Mouse (Mus musculus) intestine, embryonic 16.5 days (tissue): Measurements from ENCODE around the gene Nampt. TPM values are rescaled to one million over a fixed set of nuclear protein-coding genes. Genes with fewer than 3 reads are reported as not detected.

Experiments used
- ATAC-seq: fragments of 200-750 bp; cut with Nextera tagmentation; 2 replicates; pipeline ENCODE4 v1.8.0; 2017; ENCODE audit warnings: moderate TSS enrichment, moderate library complexity
- H3K27ac ChIP-seq: fragments of 300-500 bp; sonication (generic); 2 replicates; pipeline ENCODE4 v1.5.1; 2014; ENCODE audit warnings: mild to moderate bottlenecking, low read length
- H3K27me3 ChIP-seq: fragments of 300-500 bp; sonication (generic); replicated peaks from 2 replicates; pipeline ENCODE4 v1.6.1; 2014; ENCODE audit warnings: low read length, control low read depth, mixed read lengths; ENCODE audit not compliant: control insufficient read depth, insufficient read depth
- H3K36me3 ChIP-seq: fragments of 300-500 bp; sonication (generic); 2 replicates; pipeline ENCODE4 v1.6.1; 2014; ENCODE audit warnings: low read length, control low read depth; ENCODE audit not compliant: control insufficient read depth, insufficient read depth
- H3K4me1 ChIP-seq: fragments of 300-500 bp; sonication (generic); 2 replicates; pipeline ENCODE4 v1.6.1; 2014; ENCODE audit warnings: low read length, control low read depth, mixed read lengths; ENCODE audit not compliant: control insufficient read depth, insufficient read depth
- H3K4me2 ChIP-seq: fragments of 300-500 bp; sonication (generic); 2 replicates; pipeline ENCODE4 v1.6.1; 2014; ENCODE audit warnings: low read depth, low read length, control low read depth
- H3K4me3 ChIP-seq: fragments of 300-500 bp; sonication (generic); 2 replicates; pipeline ENCODE4 v1.5.1; 2014; ENCODE audit warnings: mild to moderate bottlenecking, low read length
- H3K9ac ChIP-seq: fragments of 300-500 bp; sonication (generic); 2 replicates; pipeline ENCODE4 v1.6.1; 2014; ENCODE audit warnings: low read depth, low read length
- H3K9me3 ChIP-seq: fragments of 300-500 bp; sonication (generic); 2 replicates; pipeline ENCODE4 v1.6.1; 2016; ENCODE audit warnings: low read length, control low read depth; ENCODE audit not compliant: control insufficient read depth
- WGBS: fragments of 180-500 bp; shearing (Covaris S2); extraction: QIAGEN DNeasy Blood & Tissue Kit; methylation state at CpG from one replicate; pipeline ENCODE4 v1.1.7; 2014; 5-methylcytosine and 5-hydroxymethylcytosine counted together
- polyA plus RNA-seq: library from polyadenylated mRNA; unstranded; fragments of >200 nt; fragmentation: Nextera tagmentation; extraction: Ambion mirVana; gene quantifications from 2 replicates; pipeline ENCODE4 v1.2.1, GENCODE M21; 2015

Gene Nampt
- polyA plus RNA-seq, result 29.7 and 30.0 TPM in 2 replicates

- 7% methylated on average over 5 of the region's 5 CpGs for WGBS
- peaks cover 5% of the 10 kb centered on the region; the same call in 1 of the 2 replicates for H3K4me1 ChIP-seq
- H3K27ac ChIP-seq, result peak within 1 kb of the TSS; percentile 98
- no peaks in the 10 kb centered on the region for H3K9me3 ChIP-seq
- peaks cover 4% of the 10 kb centered on the region; the same call in 1 of the 2 replicates for H3K36me3 ChIP-seq
- H3K4me2 ChIP-seq, result peak within 1 kb of the TSS; percentile 77
- ATAC-seq, result no peak
- H3K27me3 ChIP-seq, result no peaks in the 10 kb centered on the region
- H3K9ac ChIP-seq, result peak within 1 kb of the TSS; percentile 87
- peak within 1 kb of the TSS; percentile 84 for H3K4me3 ChIP-seq
Measured at GRCm38 (mm10) chr12:32819416-32819815, at the start of gene Nampt. TSS of gene Nampt (plus strand) at chr12:32819545.

GRCm38 (mm10) chr12:32770766-32771165 lies 48.6 kb upstream of the Nampt start:
- Histone ChIP-seq H3K9me3 (no peaks in the 10 kb centered on the region), H3K36me3 (no peaks in the 10 kb centered on the region), H3K27me3 (0 out of 2 replicates have a peak, but pooled peaks cover 2% of the 10 kb centered on the region), H3K9ac (no peak overlapping the region), H3K4me2 (no peak overlapping the region), H3K27ac (no peak overlapping the region), H3K4me1 (no peaks in the 10 kb centered on the region), H3K4me3 (no peak overlapping the region)
- 76% methylated on average over 4 of the region's 4 CpGs for WGBS
- no peak for ATAC-seq

- Histone ChIP-seq H3K4me2 (no peak overlapping the region), H3K27me3 (0 out of 2 replicates have a peak, but pooled peaks cover 2% of the 10 kb centered on the region), H3K27ac (no peak overlapping the region), H3K36me3 (no peaks in the 10 kb centered on the region), H3K9me3 (no peaks in the 10 kb centered on the region), H3K4me1 (no peaks in the 10 kb centered on the region), H3K9ac (no peak overlapping the region), H3K4me3 (no peak overlapping the region)
- no peak for ATAC-seq
- WGBS, result 75% methylated on average over 5 of the region's 5 CpGs
Measured at GRCm38 (mm10) chr12:32774592-32774991, 44.8 kb upstream of the Nampt start.

- H3K27ac ChIP-seq, result no peak overlapping the region
- no peak overlapping the region for H3K9ac ChIP-seq
- 72% methylated on average over 3 of the region's 3 CpGs for WGBS
- H3K27me3 ChIP-seq, result no peaks in the 10 kb centered on the region
- no peak overlapping the region for H3K4me2 ChIP-seq
- H3K9me3 ChIP-seq, result no peaks in the 10 kb centered on the region
- no peak overlapping the region for H3K4me3 ChIP-seq
- H3K36me3 ChIP-seq, result no peaks in the 10 kb centered on the region
- H3K4me1 ChIP-seq, result no peaks in the 10 kb centered on the region
- no peak for ATAC-seq
Measured at GRCm38 (mm10) chr12:32789092-32789491, 30.3 kb upstream of the Nampt start.

GRCm38 (mm10) chr12:32795765-32796471 lies 23.4 kb upstream of the Nampt start:
- Histone ChIP-seq H3K9me3 (no peaks in the 10 kb centered on the region), H3K27ac (no peak overlapping the region), H3K4me3 (no peak overlapping the region), H3K36me3 (no peaks in the 10 kb centered on the region), H3K9ac (no peak overlapping the region), H3K4me1 (no peaks in the 10 kb centered on the region), H3K27me3 (no peaks in the 10 kb centered on the region), H3K4me2 (no peak overlapping the region)
- 64% methylated on average over 8 of the region's 8 CpGs for WGBS
- no peak for ATAC-seq

GRCm38 (mm10) chr12:32797438-32797837 lies 21.9 kb upstream of the Nampt start:
- 76% methylated on average over 3 of the region's 3 CpGs for WGBS

GRCm38 (mm10) chr12:32801078-32801477 lies 18.3 kb upstream of the Nampt start:
- no peaks in the 10 kb centered on the region for H3K27me3 ChIP-seq
- H3K4me3 ChIP-seq, result no peak overlapping the region
- H3K9me3 ChIP-seq, result no peaks in the 10 kb centered on the region
- no peaks in the 10 kb centered on the region for H3K36me3 ChIP-seq
- no peak for ATAC-seq
- H3K4me1 ChIP-seq, result no peaks in the 10 kb centered on the region
- H3K4me2 ChIP-seq, result no peak overlapping the region
- no peak overlapping the region for H3K27ac ChIP-seq
- no peak overlapping the region for H3K9ac ChIP-seq
- 73% methylated on average over 7 of the region's 7 CpGs for WGBS

More at GRCm38 (mm10) chr12:32797438-32797837, 21.9 kb upstream of the Nampt start:
- ATAC-seq, result no peak
- Histone ChIP-seq H3K27me3 (no peaks in the 10 kb centered on the region), H3K9me3 (no peaks in the 10 kb centered on the region), H3K36me3 (no peaks in the 10 kb centered on the region), H3K4me2 (no peak overlapping the region), H3K27ac (no peak overlapping the region), H3K9ac (no peak overlapping the region), H3K4me3 (no peak overlapping the region), H3K4me1 (no peaks in the 10 kb centered on the region)

- H3K9me3 ChIP-seq, result no peaks in the 10 kb centered on the region
- H3K27ac ChIP-seq, result no peak overlapping the region
- H3K27me3 ChIP-seq, result no peaks in the 10 kb centered on the region
- no peak overlapping the region for H3K4me2 ChIP-seq
- no peaks in the 10 kb centered on the region for H3K36me3 ChIP-seq
- H3K9ac ChIP-seq, result no peak overlapping the region
- no peak overlapping the region for H3K4me3 ChIP-seq
- WGBS, result 72% methylated on average over 1 of the region's 1 CpGs
- ATAC-seq, result no peak
- H3K4me1 ChIP-seq, result no peaks in the 10 kb centered on the region
Measured at GRCm38 (mm10) chr12:32805559-32805958, 13.8 kb upstream of the Nampt start.

GRCm38 (mm10) chr12:32819823-32820605 lies 669 bp downstream of the Nampt start:
- Histone ChIP-seq H3K27me3 (no peaks in the 10 kb centered on the region), H3K36me3 (peaks cover 4% of the 10 kb centered on the region; the same call in 1 of the 2 replicates), H3K4me3 (peak overlapping the region; percentile 84), H3K9ac (peak overlapping the region; percentile 87), H3K27ac (peak overlapping the region; percentile 98), H3K4me1 (peaks cover 5% of the 10 kb centered on the region; the same call in 1 of the 2 replicates), H3K9me3 (no peaks in the 10 kb centered on the region), H3K4me2 (peak overlapping the region; percentile 77)
- under 1% methylated on average over 48 of the region's 80 CpGs for WGBS
- ATAC-seq, result peak; percentile 97
